Mouse (Mus musculus) thymus, postnatal 25 days (tissue): ENCODE data around the gene Cxcr1.
"Not testable (repeated sequence)": the region's sequence is repeated elsewhere in the genome, so short reads cannot be mapped to it uniquely, and the experiment has no call there.

Experiments used
- DNase-seq: peaks from one replicate; pipeline ENCODE4 v3.0.0; 2022

Gene Cxcr1

DNA sequence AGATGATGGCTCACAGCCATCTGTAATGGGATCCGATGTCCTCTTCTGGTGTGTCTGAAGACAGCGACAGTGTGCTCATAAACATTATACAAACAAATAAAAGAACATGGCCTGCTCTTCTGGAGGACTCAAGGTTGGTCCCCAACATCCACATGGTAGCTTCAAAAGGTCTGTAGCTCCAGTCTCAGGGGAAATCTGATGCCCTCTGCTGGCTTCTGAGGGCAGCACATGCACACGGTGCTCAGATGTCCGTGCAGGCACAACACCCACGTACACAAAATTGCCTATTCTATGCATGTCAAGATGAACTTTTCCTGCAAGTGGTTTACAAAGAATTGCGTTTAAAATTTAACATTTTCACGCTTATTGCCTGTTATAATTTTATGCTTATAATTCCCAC, 1.5 kb upstream of the Cxcr1 start:
- peak; percentile 35 for DNase-seq

DNA sequence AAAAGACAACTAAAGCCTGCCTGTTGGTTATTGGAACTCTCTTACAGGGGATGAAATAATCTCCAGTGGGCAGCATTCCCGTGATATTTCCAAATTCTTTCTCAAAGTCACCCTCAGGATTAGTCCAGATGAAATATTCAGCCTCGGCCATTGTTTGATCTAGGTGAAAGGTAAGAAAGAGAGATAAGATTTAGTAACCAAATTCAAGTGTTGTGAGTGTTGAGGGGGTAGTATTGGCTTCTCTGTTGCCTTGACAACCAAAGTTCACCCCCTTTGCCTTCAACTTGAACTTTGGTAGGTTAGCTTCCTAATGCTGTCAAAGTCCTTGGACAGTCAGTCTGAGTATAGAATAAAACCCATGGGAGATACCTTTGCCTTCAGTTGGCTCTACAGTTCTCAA, 1.7 kb downstream of the Cxcr1 start:
- no peak for DNase-seq

DNA sequence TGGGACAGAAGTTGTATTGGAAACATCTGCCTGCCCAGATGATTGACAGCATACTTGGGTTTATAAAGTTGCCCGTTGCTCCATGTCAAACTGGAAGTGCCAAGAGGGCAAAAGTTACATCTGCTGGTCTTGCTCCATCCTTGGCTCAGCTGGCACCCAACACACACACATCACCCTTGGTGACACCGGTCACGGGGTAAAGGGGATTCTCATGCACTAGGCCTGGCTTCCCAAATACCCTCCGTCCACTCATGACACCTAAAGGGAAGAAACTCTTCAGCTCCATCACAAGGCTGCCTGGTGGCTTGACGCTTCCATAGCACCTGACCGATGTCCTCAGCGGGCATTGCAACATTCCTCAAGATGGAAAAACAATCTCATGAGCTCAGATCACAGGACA, 4.0 kb downstream of the Cxcr1 start:
- DNase-seq: no peak

DNA sequence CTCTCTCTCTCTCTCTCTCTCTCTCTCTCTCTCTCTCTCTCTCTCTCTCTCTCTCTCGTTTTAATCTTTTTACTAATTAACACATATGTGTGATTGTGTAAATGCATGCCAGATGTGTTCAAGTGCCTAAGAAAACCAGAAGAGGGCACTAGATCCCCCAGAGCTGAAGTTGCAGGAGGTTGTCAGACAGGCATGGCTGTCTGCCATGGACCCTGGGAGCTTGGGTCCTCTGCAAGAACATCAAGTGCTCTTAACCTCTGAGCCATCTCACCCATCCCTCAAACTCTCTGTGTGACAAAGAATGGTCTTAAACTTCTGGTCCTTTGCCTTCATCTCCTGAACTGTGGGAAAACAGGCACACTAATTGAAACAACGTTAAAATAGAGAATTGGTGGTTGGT, 11.4 kb downstream of the Cxcr1 start:
- DNase-seq: no peak

DNA sequence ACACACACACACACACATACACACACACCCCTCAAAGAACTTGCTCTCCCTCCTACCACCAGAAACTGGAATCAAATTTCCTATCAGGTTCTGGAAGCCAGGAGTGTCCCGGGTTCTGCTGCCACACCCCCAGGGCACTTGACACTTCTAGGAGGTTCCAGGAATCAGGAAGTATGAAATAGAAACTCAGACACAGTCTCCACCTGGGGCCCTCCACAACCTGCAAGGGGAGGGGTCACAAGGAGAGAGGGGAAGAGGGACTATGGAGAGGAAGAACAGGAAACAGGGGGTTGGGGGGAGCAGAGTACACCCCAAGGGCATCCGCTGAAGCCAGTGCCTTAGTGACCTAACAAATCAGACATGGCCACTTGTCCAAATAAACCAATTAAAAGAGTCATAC, 13.0 kb downstream of the Cxcr1 start:
- no peak for DNase-seq

DNA sequence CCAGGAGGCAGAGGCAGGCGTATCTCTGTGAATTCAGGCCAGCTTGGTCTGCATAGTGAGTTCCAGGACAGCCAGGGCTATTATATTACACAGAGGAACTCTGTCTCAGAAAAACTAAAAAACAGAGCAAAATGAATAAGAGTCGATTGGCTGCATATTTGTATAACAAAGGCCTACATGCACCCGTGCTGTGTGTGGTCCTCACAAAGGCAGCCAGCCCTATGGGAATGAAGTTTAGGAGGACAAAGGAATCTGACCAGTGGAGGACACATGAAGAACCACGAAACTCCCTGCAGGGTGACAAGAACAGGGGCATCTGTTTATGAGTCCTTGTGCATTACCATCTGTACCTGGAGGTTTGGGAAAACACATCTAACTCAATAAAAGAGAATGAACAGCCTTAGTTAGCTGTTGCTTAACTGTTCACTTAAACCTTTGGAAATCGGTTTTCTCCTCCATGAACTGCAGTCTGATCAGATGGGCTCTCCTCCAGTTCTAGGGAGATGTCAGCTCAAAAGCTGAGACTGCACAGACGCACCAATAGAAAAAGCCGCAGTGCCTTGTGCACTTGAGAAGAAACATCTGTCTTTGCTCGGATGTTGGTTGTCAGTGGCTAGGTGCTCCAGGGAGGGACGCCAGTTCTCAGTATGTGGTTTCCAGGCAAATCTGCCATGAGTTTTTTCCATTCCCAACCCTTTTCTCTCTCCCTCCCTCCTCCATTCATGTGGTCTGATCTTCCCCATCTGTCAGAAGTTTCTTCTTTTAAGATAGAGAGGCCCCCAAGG, 14.6 kb downstream of the Cxcr1 start:
- DNase-seq: no peak

DNA sequence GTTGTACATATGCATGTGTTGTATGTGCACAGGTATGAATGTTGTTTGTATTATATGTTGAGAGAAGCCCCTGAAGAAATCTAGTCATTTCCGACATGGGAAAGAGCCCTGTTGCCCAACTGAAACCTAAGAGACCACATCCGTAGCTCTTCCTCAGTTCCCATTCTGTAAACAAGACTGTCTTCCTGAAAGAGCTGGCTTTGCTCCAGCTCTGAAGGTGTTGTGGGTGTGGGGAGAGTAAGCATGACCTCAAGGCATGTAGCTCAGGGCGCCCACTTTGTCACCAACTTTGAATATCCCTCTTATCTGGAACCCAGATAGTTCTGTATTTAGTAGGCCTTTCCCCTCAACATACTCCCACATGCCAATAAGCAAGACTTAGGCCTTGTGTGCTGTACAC, 15.8 kb downstream of the Cxcr1 start:
- DNase-seq: no peak

DNA sequence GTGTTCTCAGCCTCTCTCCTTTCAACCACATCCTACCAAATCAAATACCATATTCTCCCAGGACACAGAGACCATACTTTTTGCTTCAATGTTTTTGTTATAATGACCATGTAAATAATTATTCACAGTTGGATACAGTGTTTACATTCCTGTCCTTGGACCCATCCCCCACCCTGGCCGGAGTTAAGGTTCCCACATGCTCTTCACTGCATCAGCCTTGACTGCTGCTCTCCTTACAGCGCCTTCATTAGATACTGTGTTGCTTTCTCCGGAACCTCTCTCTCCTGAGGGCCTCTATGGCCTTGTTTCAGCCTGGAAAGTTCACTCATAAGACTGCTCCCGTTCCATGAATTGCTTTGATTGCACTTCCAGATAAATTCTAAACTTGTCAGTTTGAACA, 18.7 kb downstream of the Cxcr1 start:
- DNase-seq: no peak

DNA sequence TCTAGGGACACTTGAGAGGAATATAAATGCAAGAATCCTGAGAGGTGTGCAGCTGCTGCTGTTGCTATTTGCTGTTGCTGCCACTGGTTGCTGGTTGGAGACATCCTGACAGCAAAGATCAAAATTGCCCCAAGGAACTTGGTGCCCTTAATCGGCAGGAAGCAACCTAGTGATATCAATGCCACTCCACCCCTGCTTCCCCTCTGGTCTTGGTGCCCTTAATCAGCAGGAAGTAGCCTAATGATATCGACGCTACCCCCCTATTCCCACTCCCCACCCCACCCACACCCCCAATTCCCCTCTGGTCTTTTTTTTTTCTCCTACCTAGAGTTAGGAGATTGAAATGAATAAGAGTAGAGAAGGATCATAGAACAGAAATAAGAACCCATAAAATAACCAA, 21.7 kb downstream of the Cxcr1 start:
- DNase-seq: no peak

DNA sequence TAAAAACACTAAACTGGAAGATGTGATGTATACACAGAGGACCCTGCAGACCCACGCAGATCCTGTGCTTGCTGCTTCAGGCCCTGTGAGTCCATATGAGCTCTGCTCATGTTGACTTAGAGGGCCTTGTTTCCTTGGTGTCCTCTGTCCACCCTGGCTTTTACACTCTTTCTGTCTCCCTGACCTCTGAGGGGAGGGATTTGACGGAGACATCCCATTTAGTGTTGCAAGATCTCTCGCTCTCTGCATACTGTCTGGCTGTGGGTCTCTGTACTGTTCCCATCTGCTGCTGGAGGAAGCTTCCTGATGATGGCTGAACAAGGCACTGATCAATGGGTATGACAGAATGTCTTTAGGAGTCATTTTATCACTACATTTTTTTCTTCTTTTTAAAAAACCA, 24.7 kb downstream of the Cxcr1 start:
- no peak for DNase-seq

DNA sequence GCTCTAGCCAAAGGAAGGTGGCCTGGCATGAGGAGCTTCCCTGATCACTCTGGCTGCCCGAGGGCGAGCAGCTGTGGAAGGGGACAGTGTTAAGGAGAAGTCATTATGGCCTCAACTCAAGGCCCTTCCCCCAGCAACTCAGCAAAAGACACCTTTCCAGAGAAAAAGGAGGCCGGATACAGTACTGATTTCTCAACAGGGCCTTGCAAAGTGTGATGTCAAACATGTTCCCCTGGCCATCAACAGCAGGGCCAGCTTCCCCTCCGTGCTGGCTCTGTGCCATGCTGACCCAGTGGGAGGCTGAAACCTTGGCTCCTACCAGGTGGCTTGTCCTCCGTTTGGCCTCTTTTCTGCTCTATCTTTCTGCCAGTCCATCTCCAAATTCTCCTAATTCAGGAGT, 27.3 kb downstream of the Cxcr1 start:
- no peak for DNase-seq

DNA sequence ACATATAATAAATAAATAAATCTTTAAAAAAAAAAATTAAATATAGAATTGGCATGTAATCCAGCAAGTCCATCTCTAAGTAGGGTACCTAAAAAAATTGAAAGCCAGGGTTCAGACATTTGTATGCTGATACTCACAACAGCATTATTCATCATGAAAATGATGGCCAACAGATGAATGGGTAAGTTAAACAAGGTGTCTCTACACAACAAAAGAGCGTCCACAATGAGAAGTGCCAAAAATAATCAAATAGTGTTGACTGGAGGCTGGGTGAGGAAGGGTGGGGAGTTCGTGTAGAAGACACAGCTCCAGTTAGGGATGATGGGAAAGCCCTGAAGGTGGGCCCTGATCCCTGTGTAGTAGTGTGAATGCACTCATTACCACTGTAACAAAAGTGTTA, 34.4 kb downstream of the Cxcr1 start:
- DNase-seq: no peak

DNA sequence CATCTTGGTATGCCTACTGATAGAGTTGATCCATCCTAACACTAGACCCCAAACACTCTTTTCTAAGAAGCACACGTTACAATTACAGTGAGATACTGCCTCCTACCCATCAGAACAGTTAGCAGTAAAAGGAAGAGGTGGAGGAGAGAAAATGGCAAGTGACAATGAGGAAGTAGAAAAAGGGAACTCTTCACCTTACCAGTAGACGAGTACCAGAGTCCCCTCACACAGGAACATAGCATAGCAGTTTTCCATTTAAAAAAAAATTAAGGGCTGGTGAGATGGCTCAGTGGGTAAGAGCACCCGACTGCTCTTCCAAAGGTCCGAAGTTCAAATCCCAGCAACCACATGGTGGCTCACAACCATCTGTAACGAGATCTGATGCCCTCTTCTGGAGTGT, 34.8 kb downstream of the Cxcr1 start:
- DNase-seq: not testable (repeated sequence)

DNA sequence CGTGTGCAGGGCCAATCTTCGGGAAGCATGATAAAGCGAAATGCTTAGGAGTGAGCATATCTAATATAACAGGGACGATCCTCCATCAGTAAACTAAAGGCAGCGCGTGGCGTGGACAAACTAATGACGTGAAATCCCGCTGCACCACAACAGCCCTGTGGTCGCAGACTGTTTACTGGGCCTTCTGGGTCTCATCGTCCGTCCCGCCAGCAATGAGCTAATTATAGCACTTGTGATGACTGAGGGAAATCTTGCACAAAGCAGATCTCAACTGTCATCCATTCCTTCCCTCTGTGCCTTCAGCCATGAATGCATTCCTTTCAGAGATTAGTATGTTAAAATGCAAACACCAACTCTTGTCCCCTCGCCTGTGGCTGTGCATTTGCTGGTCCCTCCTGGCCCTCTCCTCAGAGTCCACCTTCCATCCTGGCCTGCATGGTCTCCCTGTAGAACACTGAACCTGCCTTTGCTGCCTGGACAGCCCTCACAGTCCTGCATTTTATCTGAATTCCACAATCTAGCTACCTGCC, 38.0 kb downstream of the Cxcr1 start:
- no peak for DNase-seq

DNA sequence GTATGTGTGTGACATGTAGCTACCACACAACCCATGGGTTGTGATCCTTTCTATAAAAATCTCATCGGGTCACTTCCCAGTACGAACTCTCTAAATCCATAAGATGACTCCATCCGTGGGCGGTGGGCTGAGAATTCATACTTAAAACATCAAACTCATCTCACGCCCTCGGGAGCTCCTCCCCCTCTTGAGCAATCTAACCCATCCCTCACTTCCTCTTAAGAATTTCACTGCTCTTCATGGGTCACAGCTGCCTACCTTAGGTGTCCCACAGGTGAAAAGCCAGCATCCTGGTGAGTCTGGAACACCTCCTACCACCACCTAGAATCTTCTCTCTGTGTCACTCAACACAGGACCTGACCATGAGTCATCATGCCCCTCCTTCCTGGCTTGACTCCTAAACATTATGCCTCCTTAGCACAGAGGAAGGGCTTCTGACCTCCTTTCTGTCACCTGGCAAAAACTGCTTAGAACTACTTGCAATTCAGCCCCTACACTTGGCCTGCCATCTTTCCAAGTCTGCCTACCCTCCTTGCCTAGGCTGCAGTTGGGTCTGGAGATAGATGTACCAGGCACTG, 38.9 kb downstream of the Cxcr1 start:
- no peak for DNase-seq

DNA sequence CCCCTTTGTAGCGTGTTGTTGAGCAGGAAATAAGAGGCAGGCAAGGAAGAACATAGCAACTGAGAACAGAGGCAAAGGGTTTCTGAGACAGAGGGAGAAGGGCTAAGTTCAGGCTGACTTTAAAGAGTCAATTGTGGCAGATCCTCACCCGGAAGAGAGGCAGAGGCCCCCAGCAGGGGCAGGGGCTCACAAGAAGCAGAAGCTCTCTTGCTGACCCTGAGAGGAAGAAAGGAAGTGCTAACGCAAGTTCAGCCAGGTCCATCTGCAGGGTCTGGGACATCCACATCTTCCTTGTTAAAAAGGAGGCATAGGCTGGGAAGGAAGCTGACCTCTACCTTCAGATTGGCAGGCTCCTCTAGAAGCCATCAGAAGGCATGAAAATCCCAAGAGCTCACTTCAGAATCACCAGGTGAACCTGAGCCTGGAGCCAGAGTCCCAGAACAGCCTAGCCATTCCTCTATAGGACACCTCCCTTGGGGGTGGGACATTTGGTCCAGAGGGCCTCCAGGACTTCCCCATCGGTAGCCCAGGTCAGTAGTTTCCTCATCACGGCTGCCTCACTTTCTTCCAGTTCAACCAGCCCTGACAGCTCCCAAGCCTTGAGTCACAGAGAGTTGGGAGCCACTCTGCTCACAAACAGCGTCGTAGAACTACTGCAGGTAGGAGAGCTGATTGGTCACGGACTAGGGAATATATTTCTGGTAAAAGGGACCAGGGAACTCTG, 40.8 kb downstream of the Cxcr1 start, which contains the start of gene Cxcr2:
Cxcr2 (plus strand) TSS at position 529 of the 724 bp plus-strand sequence.
- peak; percentile 42 for DNase-seq

DNA sequence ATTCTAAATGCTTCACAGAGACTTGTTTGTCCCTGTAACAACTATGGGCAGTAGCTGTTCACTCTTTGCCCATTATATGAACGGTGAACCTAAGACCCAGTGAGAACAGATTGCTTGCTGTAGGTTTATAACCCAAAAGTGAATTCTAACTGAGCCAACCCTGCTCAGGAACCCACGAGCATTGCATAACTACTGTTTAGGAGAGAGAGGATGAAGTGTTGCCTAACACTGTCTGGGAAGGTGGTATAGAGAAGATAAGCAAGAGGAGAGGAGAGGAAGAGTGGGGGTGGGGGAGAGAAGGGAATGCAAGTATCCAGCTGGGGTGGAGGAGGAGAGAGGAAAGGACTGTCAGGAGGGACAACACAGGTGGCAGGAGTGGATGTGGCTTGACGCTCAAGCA, 43.3 kb downstream of the Cxcr1 start:
- no peak for DNase-seq

DNA sequence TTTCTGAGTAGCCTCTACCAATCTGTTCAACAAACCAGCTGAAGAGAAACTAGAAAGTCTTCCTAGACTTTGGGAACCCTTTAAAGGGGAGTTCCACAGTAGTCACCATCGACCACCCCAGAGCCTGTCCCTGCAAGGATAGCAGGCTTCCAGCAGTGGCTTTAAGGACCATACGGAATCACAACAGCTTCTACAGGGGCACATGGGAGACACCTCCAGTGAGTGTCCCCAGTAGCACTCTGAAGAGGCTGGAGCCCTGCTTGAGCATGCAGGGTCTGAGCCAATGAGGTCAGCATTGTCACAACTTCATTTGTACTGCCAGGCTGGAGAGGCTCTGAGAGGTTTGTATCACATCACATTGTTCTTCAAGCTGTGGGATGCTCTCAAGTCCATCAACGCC, 44.3 kb downstream of the Cxcr1 start:
- DNase-seq: no peak

DNA sequence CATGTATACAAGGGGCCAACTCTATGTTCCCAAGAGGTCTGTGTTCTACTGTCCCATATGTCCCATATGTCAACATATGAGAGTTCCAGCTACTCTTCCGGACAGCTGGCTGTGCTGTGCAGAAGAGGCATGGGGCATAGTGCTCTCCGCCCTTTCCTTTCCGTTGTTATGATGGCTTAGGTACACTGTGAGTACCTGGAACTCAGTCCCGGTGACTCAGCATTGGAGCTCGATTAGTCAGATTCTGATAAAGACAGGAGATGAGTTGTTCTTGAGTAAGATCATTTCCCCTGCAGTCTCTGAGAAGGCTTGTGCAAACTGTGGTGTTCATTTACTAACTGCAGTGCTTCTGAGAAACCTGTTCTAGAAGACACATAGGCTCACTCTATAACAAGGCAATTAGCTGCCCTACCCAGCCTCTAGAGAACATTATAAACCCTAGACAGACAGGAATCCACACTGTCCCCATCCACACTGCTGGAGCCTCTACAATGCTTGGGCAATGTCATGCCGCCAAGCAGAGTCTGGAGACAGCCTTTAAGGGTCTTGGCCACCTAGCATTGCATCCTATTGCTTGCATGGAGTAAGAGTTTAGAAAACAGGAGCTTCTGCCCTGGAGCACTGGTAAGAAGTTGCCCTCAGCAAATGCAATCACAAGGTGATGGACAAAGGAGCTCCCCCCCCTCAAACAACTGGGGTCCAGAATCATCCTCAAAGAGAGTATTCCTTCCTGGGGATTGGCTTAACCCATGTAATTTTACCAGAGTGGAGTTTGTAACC, 45.1 kb downstream of the Cxcr1 start:
- DNase-seq: no peak
